Mouse (Mus musculus): ENCODE measurements around the gene Shbg. TPM values are rescaled to one million over a fixed set of nuclear protein-coding genes. Genes with fewer than 3 reads are reported as not detected.
A peak's percentile ranks its signal among the peaks of the same experiment; 100 is the strongest.
"Not testable (repeated sequence)": the region's sequence is repeated elsewhere in the genome, so short reads cannot be mapped to it uniquely, and the experiment has no call there.

Gene Shbg
- polyA plus RNA-seq, 1 experiment from 2014 or later = 7.5 TPM

GRCm38 (mm10) chr11:69622406-69622805 is 4.7 kb upstream of the Shbg start:
- H3K4me3 ChIP-seq = peak overlapping the region; percentile 74
- H3K4me1 ChIP-seq = peaks cover 31% of the 10 kb centered on the region
- peak overlapping the region; percentile 93 for H3K27ac ChIP-seq
- H3K9me3 ChIP-seq = no peaks in the 10 kb centered on the region
- 39% methylated on average over 6 of the region's 6 CpGs for WGBS
- peaks cover 3% of the 10 kb centered on the region; the same call in 1 of the 2 replicates for H3K27me3 ChIP-seq (ENCODE audit: insufficient read depth, poor library complexity, severe bottlenecking)
- no peak for DNase-seq (ENCODE audit: low spot score)
- H3K36me3 ChIP-seq = no peaks in the 10 kb centered on the region

GRCm38 (mm10) chr11:69621571-69622268 is 4.0 kb upstream of the Shbg start, which contains the start of gene Sat2:
Gene Sat2 (plus strand): TSS chr11:69622024.
- WGBS = 3% methylated on average over 20 of the region's 20 CpGs
- peaks cover 36% of the 10 kb centered on the region for H3K4me1 ChIP-seq
- peaks cover 3% of the 10 kb centered on the region; the same call in 1 of the 2 replicates for H3K27me3 ChIP-seq (ENCODE audit: insufficient read depth, poor library complexity, severe bottlenecking)
- H3K9me3 ChIP-seq = no peaks in the 10 kb centered on the region
- no peaks in the 10 kb centered on the region for H3K36me3 ChIP-seq
- DNase-seq (ENCODE audit: low spot score) = peak; percentile 95
- H3K4me3 ChIP-seq = peak within 1 kb of the TSS; percentile 74
- peak within 1 kb of the TSS; percentile 93 for H3K27ac ChIP-seq

- H3K4me3 ChIP-seq = no peak overlapping the region
- H3K36me3 ChIP-seq = no peaks in the 10 kb centered on the region
- H3K27me3 ChIP-seq (ENCODE audit: insufficient read depth, poor library complexity, severe bottlenecking) = peaks cover 5% of the 10 kb centered on the region; the same call in 1 of the 2 replicates
- WGBS = 66% methylated on average over 7 of the region's 7 CpGs
- H3K27ac ChIP-seq = peak overlapping the region; percentile 93
- no peak for DNase-seq (ENCODE audit: low spot score)
- H3K9me3 ChIP-seq = no peaks in the 10 kb centered on the region
- peaks cover 37% of the 10 kb centered on the region for H3K4me1 ChIP-seq
These were observed 2.8 kb upstream of the Shbg start for GRCm38 (mm10) chr11:69620394-69621081.

- no peak for DNase-seq (ENCODE audit: low spot score)
- H3K9me3 ChIP-seq = no peaks in the 10 kb centered on the region
- H3K36me3 ChIP-seq = no peaks in the 10 kb centered on the region
- 38% methylated on average over 10 of the region's 10 CpGs for WGBS
- H3K27me3 ChIP-seq (ENCODE audit: insufficient read depth, poor library complexity, severe bottlenecking) = peaks cover 10% of the 10 kb centered on the region; the same call in 1 of the 2 replicates
- H3K27ac ChIP-seq = no peak overlapping the region
- no peak overlapping the region for H3K4me3 ChIP-seq
- H3K4me1 ChIP-seq = peaks cover 36% of the 10 kb centered on the region
These were observed 924 bp downstream of the Shbg start for GRCm38 (mm10) chr11:69616781-69617180.

- DNase-seq (ENCODE audit: low spot score); H3K27ac ChIP-seq; H3K36me3 ChIP-seq; H3K27me3 ChIP-seq (ENCODE audit: insufficient read depth, poor library complexity, severe bottlenecking); H3K9me3 ChIP-seq: not testable (repeated sequence)
- WGBS = 53% methylated on average over 11 of the region's 11 CpGs
- peaks cover 28% of the 10 kb centered on the region for H3K4me1 ChIP-seq
- H3K4me3 ChIP-seq = peak overlapping the region; percentile 41; the same call in 1 of the 2 replicates
These were observed 3.5 kb downstream of the Shbg start for GRCm38 (mm10) chr11:69614257-69614588.

- Histone ChIP-seq H3K9me3 (no peaks in the 10 kb centered on the region), H3K27ac (peak overlapping the region; percentile 77), H3K4me3 (peak overlapping the region; percentile 41), H3K4me1 (peaks cover 28% of the 10 kb centered on the region), H3K27me3 (ENCODE audit: insufficient read depth, poor library complexity, severe bottlenecking) (peaks cover 14% of the 10 kb centered on the region; the same call in 1 of the 2 replicates), H3K36me3 (no peaks in the 10 kb centered on the region)
- 9% methylated on average over 19 of the region's 19 CpGs for WGBS
- DNase-seq (ENCODE audit: low spot score) = peak; percentile 91
These were observed 4.0 kb downstream of the Shbg start for GRCm38 (mm10) chr11:69613553-69614256.

GRCm38 (mm10) chr11:69610899-69611298 is 6.8 kb downstream of the Shbg start:
- H3K27ac ChIP-seq = no peak overlapping the region
- H3K27me3 ChIP-seq (ENCODE audit: insufficient read depth, poor library complexity, severe bottlenecking) = 0 out of 2 replicates have a peak, but pooled peaks cover 11% of the 10 kb centered on the region
- H3K36me3 ChIP-seq = no peaks in the 10 kb centered on the region

GRCm38 (mm10) chr11:69609416-69609815 is 8.3 kb downstream of the Shbg start:
- Histone ChIP-seq H3K27ac (no peak overlapping the region), H3K27me3 (ENCODE audit: insufficient read depth, poor library complexity, severe bottlenecking) (0 out of 2 replicates have a peak, but pooled peaks cover 4% of the 10 kb centered on the region), H3K36me3 (no peaks in the 10 kb centered on the region), H3K4me1 (peaks cover 32% of the 10 kb centered on the region), H3K4me3 (no peak overlapping the region), H3K9me3 (no peaks in the 10 kb centered on the region)
- 48% methylated on average over 7 of the region's 7 CpGs for WGBS
- no peak for DNase-seq (ENCODE audit: low spot score)

More at GRCm38 (mm10) chr11:69610899-69611298, 6.8 kb downstream of the Shbg start:
- Histone ChIP-seq H3K4me3 (no peak overlapping the region), H3K9me3 (no peaks in the 10 kb centered on the region), H3K4me1 (peaks cover 18% of the 10 kb centered on the region)
- no peak for DNase-seq (ENCODE audit: low spot score)
- WGBS = 41% methylated on average over 4 of the region's 4 CpGs

- no peak for DNase-seq (ENCODE audit: low spot score)
- Histone ChIP-seq H3K9me3 (no peaks in the 10 kb centered on the region), H3K4me3 (no peak overlapping the region), H3K36me3 (no peaks in the 10 kb centered on the region), H3K4me1 (peaks cover 38% of the 10 kb centered on the region), H3K27me3 (ENCODE audit: insufficient read depth, poor library complexity, severe bottlenecking) (0 out of 2 replicates have a peak, but pooled peaks cover 4% of the 10 kb centered on the region), H3K27ac (no peak overlapping the region)
- WGBS = 76% methylated on average over 3 of the region's 3 CpGs
These were observed 9.2 kb downstream of the Shbg start for GRCm38 (mm10) chr11:69608525-69608924.

GRCm38 (mm10) chr11:69606832-69607231 is 10.9 kb downstream of the Shbg start:
- WGBS = 77% methylated on average over 2 of the region's 2 CpGs
- Histone ChIP-seq H3K36me3 (no peaks in the 10 kb centered on the region), H3K4me1 (peaks cover 49% of the 10 kb centered on the region), H3K27me3 (ENCODE audit: insufficient read depth, poor library complexity, severe bottlenecking) (0 out of 2 replicates have a peak, but pooled peaks cover 4% of the 10 kb centered on the region), H3K9me3 (no peaks in the 10 kb centered on the region), H3K27ac (no peak overlapping the region), H3K4me3 (no peak overlapping the region)
- DNase-seq (ENCODE audit: low spot score) = no peak

GRCm38 (mm10) chr11:69606491-69606795 is 11.3 kb downstream of the Shbg start:
- no peak for DNase-seq (ENCODE audit: low spot score)
- peak overlapping the region; percentile 79 for H3K4me3 ChIP-seq
- H3K27ac ChIP-seq = peak overlapping the region; percentile 80
- no peaks in the 10 kb centered on the region for H3K9me3 ChIP-seq
- WGBS = 62% methylated on average over 2 of the region's 2 CpGs
- H3K4me1 ChIP-seq = peaks cover 53% of the 10 kb centered on the region
- 0 out of 2 replicates have a peak, but pooled peaks cover 3% of the 10 kb centered on the region for H3K36me3 ChIP-seq
- H3K27me3 ChIP-seq (ENCODE audit: insufficient read depth, poor library complexity, severe bottlenecking) = 0 out of 2 replicates have a peak, but pooled peaks cover 4% of the 10 kb centered on the region

- Histone ChIP-seq H3K27ac (peak within 1 kb of the TSS; percentile 87), H3K9me3 (no peaks in the 10 kb centered on the region), H3K4me1 (peaks cover 55% of the 10 kb centered on the region), H3K4me3 (peak within 1 kb of the TSS; percentile 79), H3K27me3 (ENCODE audit: insufficient read depth, poor library complexity, severe bottlenecking) (0 out of 2 replicates have a peak, but pooled peaks cover 4% of the 10 kb centered on the region), H3K36me3 (0 out of 2 replicates have a peak, but pooled peaks cover 3% of the 10 kb centered on the region)
- peak; percentile 97 for DNase-seq (ENCODE audit: low spot score)
- WGBS = 3% methylated on average over 31 of the region's 32 CpGs
These were observed 11.8 kb downstream of the Shbg start, which contains the start of gene Atp1b2 for GRCm38 (mm10) chr11:69605726-69606490. Gene Atp1b2 (minus strand): TSS chr11:69605942.
